Mouse (Mus musculus): ENCODE results near the gene Rab10. TPM values are rescaled to one million over a fixed set of nuclear protein-coding genes. Genes with fewer than 3 reads are reported as not detected.
"Not testable (repeated sequence)": the region's sequence is repeated elsewhere in the genome, so short reads cannot be mapped to it uniquely, and the experiment has no call there.

The Rab10 gene
- polyA plus RNA-seq, 1 experiment from 2014 or later: 118 TPM

DNA sequence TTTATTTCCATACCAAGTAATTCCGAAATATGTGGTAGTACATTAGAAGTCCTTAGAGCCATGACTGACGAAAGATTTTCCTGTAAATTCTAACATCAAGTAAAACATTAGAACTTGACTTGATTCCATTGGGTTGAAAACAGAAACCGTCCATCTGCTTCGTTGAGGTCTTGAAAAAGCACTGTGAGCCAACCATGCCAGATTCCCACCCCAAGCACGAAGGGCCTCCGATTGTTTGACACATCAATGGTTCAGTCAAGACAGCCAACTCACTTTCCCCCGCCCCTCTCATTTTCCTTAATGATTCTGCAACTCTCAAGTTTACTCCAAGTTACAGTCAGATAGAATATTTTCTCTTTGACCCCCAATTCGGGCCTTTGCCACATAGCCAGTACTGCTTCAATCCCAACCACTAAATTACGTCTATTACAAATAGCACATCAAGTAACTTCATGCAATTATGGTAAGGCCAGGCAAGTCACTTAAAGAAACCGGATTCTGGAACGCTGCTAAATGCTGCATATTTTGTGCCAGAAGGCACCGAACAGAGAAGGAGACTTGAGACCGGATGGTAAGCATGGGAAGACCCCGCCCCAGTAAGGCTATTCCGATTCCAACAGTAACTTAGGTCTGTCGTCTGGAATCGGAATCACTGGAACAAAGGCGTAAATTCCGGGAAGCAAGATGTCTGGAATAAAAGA lies 1.1 kb downstream of the Rab10 start:
- no peaks in the 10 kb centered on the region for H3K36me3 ChIP-seq (ENCODE audit: control insufficient read depth, insufficient read depth, low read length)
- peak overlapping the region; percentile 91 for H3K27ac ChIP-seq (ENCODE audit: low read depth, low read length)
- DNase-seq (ENCODE audit: low spot score, missing footprints) (peak; percentile 94), ATAC-seq (ENCODE audit: low FRiP score) (no peak)
- H3K4me2 ChIP-seq: peak overlapping the region; percentile 74
- peak overlapping the region; percentile 86 for H3K9ac ChIP-seq (ENCODE audit: low read length)
- no peaks in the 10 kb centered on the region; the same call in 1 of the 2 replicates for H3K9me3 ChIP-seq (ENCODE audit: control insufficient read depth, low read length)
- 4% methylated on average over 19 of the region's 19 CpGs for WGBS
- H3K4me3 ChIP-seq (ENCODE audit: low read depth, low read length): peak overlapping the region; percentile 86
- no peaks in the 10 kb centered on the region for H3K27me3 ChIP-seq (ENCODE audit: control insufficient read depth, insufficient read depth, low read length)
- peaks cover 6% of the 10 kb centered on the region for H3K4me1 ChIP-seq (ENCODE audit: control insufficient read depth, insufficient read depth, low read length)

DNA sequence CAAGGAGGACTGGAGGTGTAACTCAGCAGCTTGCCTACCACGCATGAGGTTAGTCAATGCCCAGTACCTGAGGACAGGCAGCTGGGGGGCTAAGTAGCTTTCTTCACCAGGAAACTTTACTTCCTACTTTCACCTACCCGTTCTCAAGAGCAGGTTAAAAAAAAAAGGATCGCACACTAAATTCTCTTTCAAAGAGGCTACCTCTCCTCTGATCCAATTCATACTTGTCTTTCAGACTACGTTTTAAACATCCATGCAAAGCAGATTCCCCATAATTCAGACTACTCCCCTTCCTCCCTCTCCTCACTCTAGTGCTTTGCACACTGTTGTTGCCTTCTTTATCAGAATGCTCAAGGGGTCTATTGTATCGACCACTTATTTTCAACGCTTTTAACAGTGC lies 2.2 kb downstream of the Rab10 start:
- WGBS: 54% methylated on average over 6 of the region's 6 CpGs
- H3K4me3 ChIP-seq (ENCODE audit: low read depth, low read length): peak overlapping the region; percentile 86
- no peaks in the 10 kb centered on the region for H3K36me3 ChIP-seq (ENCODE audit: control insufficient read depth, insufficient read depth, low read length)
- H3K9ac ChIP-seq (ENCODE audit: low read length): peak overlapping the region; percentile 47
- H3K4me2 ChIP-seq: peak overlapping the region; percentile 74
- DNase-seq (ENCODE audit: low spot score, missing footprints) (no peak), ATAC-seq (ENCODE audit: low FRiP score) (no peak)
- no peaks in the 10 kb centered on the region for H3K27me3 ChIP-seq (ENCODE audit: control insufficient read depth, insufficient read depth, low read length)
- no peaks in the 10 kb centered on the region; the same call in 1 of the 2 replicates for H3K9me3 ChIP-seq (ENCODE audit: control insufficient read depth, low read length)
- no peak overlapping the region for H3K27ac ChIP-seq (ENCODE audit: low read depth, low read length)
- H3K4me1 ChIP-seq (ENCODE audit: control insufficient read depth, insufficient read depth, low read length): peaks cover 6% of the 10 kb centered on the region

DNA sequence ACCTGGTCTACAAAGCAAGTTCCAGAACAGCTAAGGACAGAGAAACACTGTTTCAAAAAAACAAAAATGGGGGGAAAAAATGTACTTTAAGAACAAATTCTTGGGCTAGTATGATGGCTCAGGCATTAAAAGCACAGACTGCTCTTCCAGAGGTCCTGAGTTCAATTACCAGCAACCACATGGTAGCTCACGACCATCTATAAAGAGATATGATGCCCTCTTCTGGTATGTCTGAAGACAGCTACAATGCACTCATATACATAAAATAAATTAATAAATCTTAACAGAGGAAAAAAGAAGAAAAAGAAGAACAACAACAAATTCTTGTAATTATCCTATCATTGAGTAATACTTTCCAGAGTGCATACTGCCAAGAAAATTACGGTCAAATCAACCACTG lies 4.5 kb downstream of the Rab10 start:
- Histone ChIP-seq H3K4me1 (ENCODE audit: control insufficient read depth, insufficient read depth, low read length) (peaks cover 6% of the 10 kb centered on the region), H3K9ac (ENCODE audit: low read length) (no peak overlapping the region), H3K27ac (ENCODE audit: low read depth, low read length) (no peak overlapping the region), H3K4me2 (no peak overlapping the region), H3K4me3 (ENCODE audit: low read depth, low read length) (no peak overlapping the region), H3K9me3 (ENCODE audit: control insufficient read depth, low read length) (peaks cover 10% of the 10 kb centered on the region; the same call in 1 of the 2 replicates), H3K27me3 (ENCODE audit: control insufficient read depth, insufficient read depth, low read length) (no peaks in the 10 kb centered on the region), H3K36me3 (ENCODE audit: control insufficient read depth, insufficient read depth, low read length) (0 out of 2 replicates have a peak, but pooled peaks cover 2% of the 10 kb centered on the region)
- DNase-seq (ENCODE audit: low spot score, missing footprints): no peak
- WGBS: 98% methylated on average over 2 of the region's 2 CpGs
- ATAC-seq (ENCODE audit: low FRiP score): no peak

DNA sequence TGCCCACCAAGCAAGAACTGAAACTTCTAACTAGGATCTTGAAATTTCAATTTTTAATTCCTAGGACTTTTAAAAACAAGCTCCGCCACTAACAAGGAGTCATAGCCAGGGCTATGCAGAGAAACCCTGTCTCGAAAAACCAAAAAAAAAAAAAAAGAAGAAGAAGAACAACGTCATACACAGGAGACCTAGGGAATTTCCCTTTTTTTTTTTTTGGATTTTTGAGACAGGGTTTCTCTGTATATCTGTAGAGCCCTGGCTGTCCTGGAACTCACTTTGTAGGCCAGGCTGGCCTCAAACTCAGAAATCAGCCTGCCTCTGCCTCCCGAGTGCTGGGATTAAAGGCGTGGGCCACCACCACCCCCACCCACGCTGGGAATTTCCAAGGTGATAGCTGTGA lies 12.1 kb downstream of the Rab10 start:
- H3K36me3 ChIP-seq (ENCODE audit: control insufficient read depth, insufficient read depth, low read length); H3K27me3 ChIP-seq (ENCODE audit: control insufficient read depth, insufficient read depth, low read length); DNase-seq (ENCODE audit: low spot score, missing footprints); ATAC-seq (ENCODE audit: low FRiP score); H3K27ac ChIP-seq (ENCODE audit: low read depth, low read length); H3K4me2 ChIP-seq; H3K4me1 ChIP-seq (ENCODE audit: control insufficient read depth, insufficient read depth, low read length); H3K9ac ChIP-seq (ENCODE audit: low read length); H3K4me3 ChIP-seq (ENCODE audit: low read depth, low read length): not testable (repeated sequence)
- 96% methylated on average over 6 of the region's 6 CpGs for WGBS
- peaks cover 21% of the 10 kb centered on the region; the same call in 1 of the 2 replicates for H3K9me3 ChIP-seq (ENCODE audit: control insufficient read depth, low read length)

DNA sequence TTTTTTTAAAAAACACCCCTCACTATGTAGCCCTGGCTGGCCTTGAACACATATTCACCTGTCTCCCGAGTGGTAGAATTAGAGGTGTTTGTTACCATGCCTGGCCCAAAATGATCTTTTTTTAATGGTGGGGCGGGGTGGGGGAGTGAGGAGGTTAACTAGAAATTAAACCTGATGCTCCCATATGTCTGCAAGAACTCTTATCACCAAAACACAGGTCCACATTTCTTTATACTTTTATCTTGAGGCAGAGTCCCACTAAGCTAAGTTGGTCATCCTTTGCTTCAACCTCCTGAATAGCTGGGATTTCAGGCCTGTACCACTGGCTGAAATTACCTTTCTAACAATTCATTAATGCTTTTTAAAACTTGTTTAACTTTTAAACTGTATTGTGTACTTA lies 13.7 kb downstream of the Rab10 start:
- Histone ChIP-seq H3K27me3 (ENCODE audit: control insufficient read depth, insufficient read depth, low read length) (no peaks in the 10 kb centered on the region), H3K36me3 (ENCODE audit: control insufficient read depth, insufficient read depth, low read length) (peaks cover 6% of the 10 kb centered on the region; the same call in 1 of the 2 replicates), H3K9ac (ENCODE audit: low read length) (no peak overlapping the region), H3K4me2 (no peak overlapping the region), H3K4me1 (ENCODE audit: control insufficient read depth, insufficient read depth, low read length) (no peaks in the 10 kb centered on the region), H3K4me3 (ENCODE audit: low read depth, low read length) (no peak overlapping the region), H3K27ac (ENCODE audit: low read depth, low read length) (no peak overlapping the region), H3K9me3 (ENCODE audit: control insufficient read depth, low read length) (peaks cover 23% of the 10 kb centered on the region; the same call in 1 of the 2 replicates)
- ATAC-seq (ENCODE audit: low FRiP score): no peak
- 94% methylated on average over 2 of the region's 2 CpGs for whole genome bisulfite sequencing
- DNase-seq (ENCODE audit: low spot score, missing footprints): no peak

DNA sequence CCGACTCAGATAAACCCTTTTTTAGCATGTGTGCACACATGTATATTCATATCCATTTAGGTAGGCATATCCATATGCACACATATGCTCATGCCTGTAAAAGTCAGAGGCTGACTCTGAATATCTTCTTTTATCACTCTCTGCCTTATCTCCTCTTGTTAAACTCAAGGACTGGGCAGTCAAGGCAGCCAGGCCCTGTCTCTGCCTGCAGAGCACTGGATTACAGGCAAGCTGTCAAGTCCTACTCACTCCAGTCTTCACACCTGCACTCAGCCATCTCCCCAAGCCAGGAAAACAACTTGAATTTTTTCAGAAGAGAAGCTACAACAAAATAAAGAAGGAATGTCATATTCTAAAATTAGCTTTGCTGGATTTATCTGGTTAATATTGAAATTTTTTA lies 17.9 kb downstream of the Rab10 start:
- 100% methylated on average over 1 of the region's 1 CpGs for WGBS
- no peak overlapping the region for H3K27ac ChIP-seq (ENCODE audit: low read depth, low read length)
- no peaks in the 10 kb centered on the region for H3K4me1 ChIP-seq (ENCODE audit: control insufficient read depth, insufficient read depth, low read length)
- no peaks in the 10 kb centered on the region for H3K27me3 ChIP-seq (ENCODE audit: control insufficient read depth, insufficient read depth, low read length)
- H3K4me2 ChIP-seq: no peak overlapping the region
- H3K36me3 ChIP-seq (ENCODE audit: control insufficient read depth, insufficient read depth, low read length): peaks cover 8% of the 10 kb centered on the region
- H3K4me3 ChIP-seq (ENCODE audit: low read depth, low read length): no peak overlapping the region
- no peak overlapping the region for H3K9ac ChIP-seq (ENCODE audit: low read length)
- no peak for ATAC-seq (ENCODE audit: low FRiP score)
- H3K9me3 ChIP-seq (ENCODE audit: control insufficient read depth, low read length): peaks cover 11% of the 10 kb centered on the region; the same call in 1 of the 2 replicates
- DNase-seq (ENCODE audit: low spot score, missing footprints): no peak

DNA sequence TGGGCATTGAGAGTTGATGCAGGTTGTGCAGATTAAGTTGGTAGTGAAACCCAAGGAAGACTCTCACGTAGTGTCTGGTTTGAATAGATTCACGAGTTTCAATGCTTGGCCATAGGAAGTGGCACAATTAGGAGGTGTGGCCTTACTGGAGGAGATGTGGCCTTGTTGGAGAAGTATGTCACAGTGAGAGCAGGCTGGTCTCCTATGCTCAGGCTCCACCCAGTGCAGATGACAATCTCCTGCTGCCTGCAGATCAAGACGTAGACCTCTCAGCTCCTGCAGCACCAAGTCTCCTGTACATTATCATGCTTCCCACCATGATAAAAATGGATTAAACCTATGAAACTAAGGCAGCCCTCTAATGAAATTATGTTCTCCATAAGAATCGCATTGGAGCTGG lies 18.7 kb downstream of the Rab10 start:
- Histone ChIP-seq H3K4me2 (no peak overlapping the region), H3K27ac (ENCODE audit: low read depth, low read length) (no peak overlapping the region), H3K9ac (ENCODE audit: low read length) (no peak overlapping the region), H3K4me3 (ENCODE audit: low read depth, low read length) (no peak overlapping the region), H3K36me3 (ENCODE audit: control insufficient read depth, insufficient read depth, low read length) (peaks cover 8% of the 10 kb centered on the region), H3K4me1 (ENCODE audit: control insufficient read depth, insufficient read depth, low read length) (no peaks in the 10 kb centered on the region), H3K9me3 (ENCODE audit: control insufficient read depth, low read length) (peaks cover 8% of the 10 kb centered on the region; the same call in 1 of the 2 replicates), H3K27me3 (ENCODE audit: control insufficient read depth, insufficient read depth, low read length) (no peaks in the 10 kb centered on the region)
- no peak for DNase-seq (ENCODE audit: low spot score, missing footprints)
- no peak for ATAC-seq (ENCODE audit: low FRiP score)
- 95% methylated on average over 4 of the region's 4 CpGs for WGBS

DNA sequence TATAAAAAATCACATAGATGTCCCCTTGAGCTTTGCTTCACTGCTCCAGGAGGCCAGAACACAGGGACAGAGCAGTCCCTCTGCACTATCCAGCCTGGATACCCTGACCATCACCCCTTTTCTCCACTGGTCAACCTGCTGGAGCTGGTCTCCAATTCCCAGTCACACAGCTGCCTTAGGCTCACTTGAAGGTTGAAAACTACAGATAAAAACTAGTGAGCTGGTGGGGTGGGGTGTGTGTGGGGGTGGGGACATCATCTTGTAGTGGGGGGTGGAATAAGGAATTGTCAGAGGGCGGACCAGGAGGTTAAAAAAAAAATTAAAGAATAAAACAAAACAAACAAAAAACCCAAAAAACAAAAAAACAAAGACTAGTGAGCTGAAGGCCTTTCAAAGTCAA lies 21.3 kb downstream of the Rab10 start:
- Histone ChIP-seq H3K4me2 (no peak overlapping the region), H3K9me3 (ENCODE audit: control insufficient read depth, low read length) (peaks cover 13% of the 10 kb centered on the region; the same call in 1 of the 2 replicates), H3K4me1 (ENCODE audit: control insufficient read depth, insufficient read depth, low read length) (no peaks in the 10 kb centered on the region), H3K27me3 (ENCODE audit: control insufficient read depth, insufficient read depth, low read length) (no peaks in the 10 kb centered on the region), H3K36me3 (ENCODE audit: control insufficient read depth, insufficient read depth, low read length) (peaks cover 8% of the 10 kb centered on the region), H3K9ac (ENCODE audit: low read length) (no peak overlapping the region), H3K27ac (ENCODE audit: low read depth, low read length) (no peak overlapping the region), H3K4me3 (ENCODE audit: low read depth, low read length) (no peak overlapping the region)
- ATAC-seq (ENCODE audit: low FRiP score) (no peak), DNase-seq (ENCODE audit: low spot score, missing footprints) (no peak)
- WGBS: 100% methylated on average over 1 of the region's 1 CpGs

DNA sequence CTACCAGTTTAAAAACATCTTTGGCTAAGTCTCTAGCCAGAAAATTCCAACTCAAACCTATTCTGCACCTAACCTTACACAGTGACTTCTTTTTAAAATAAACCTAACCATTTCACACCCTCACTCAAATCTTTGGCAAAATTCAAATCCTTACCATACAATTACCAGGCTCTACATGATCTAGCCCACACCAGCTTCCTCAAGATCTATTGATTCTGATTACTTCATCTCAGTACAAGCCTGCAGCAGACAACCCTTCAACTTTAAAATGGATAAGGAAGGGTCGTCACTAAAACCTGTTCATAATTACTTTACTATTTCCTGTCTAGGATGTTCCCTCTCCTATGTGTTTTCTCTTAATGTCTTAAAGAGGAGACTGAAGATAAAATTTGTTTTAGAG lies 23.9 kb downstream of the Rab10 start:
- Histone ChIP-seq H3K4me2 (no peak overlapping the region), H3K36me3 (ENCODE audit: control insufficient read depth, insufficient read depth, low read length) (peaks cover 3% of the 10 kb centered on the region), H3K4me1 (ENCODE audit: control insufficient read depth, insufficient read depth, low read length) (no peaks in the 10 kb centered on the region), H3K9ac (ENCODE audit: low read length) (no peak overlapping the region), H3K27ac (ENCODE audit: low read depth, low read length) (no peak overlapping the region), H3K9me3 (ENCODE audit: control insufficient read depth, low read length) (peaks cover 7% of the 10 kb centered on the region; the same call in 1 of the 2 replicates), H3K4me3 (ENCODE audit: low read depth, low read length) (no peak overlapping the region), H3K27me3 (ENCODE audit: control insufficient read depth, insufficient read depth, low read length) (no peaks in the 10 kb centered on the region)
- no peak for DNase-seq (ENCODE audit: low spot score, missing footprints)
- no peak for ATAC-seq (ENCODE audit: low FRiP score)
- 78% methylated on average over 1 of the region's 1 CpGs for WGBS
